Mouse (Mus musculus): ENCODE data around the gene Nfia. TPM values are rescaled to one million over a fixed set of nuclear protein-coding genes. Genes with fewer than 3 reads are reported as not detected.
A peak's percentile ranks its signal among the peaks of the same experiment; 100 is the strongest.

The Nfia gene
- polyA plus RNA-seq, 1 experiment from 2014 or later = 54.3 TPM

GRCm38 (mm10) chr4:97973064-97973463, 200.5 kb downstream of the Nfia start:
- Histone ChIP-seq H3K4me1 (ENCODE audit: control insufficient read depth in 2 of 2, insufficient read depth in 2 of 2, low read length in 2 of 2) (peaks cover 2 to 15% of the 10 kb centered on the region in 2 experiments; a peak in 3 of 4 replicates), H3K27ac (replicated peaks in 1 of 2; ENCODE audit: control insufficient read depth in 1 of 2, insufficient read depth in 1 of 2, low read depth in 2 of 2, low read length in 2 of 2) (peak overlapping the region in 1 of 2 experiments; percentile 70; a peak in 2 of 4 replicates), H3K9me3 (ENCODE audit: control insufficient read depth, low read length) (no peaks in the 10 kb centered on the region), H3K27me3 (ENCODE audit: control insufficient read depth, insufficient read depth, low read length) (no peaks in the 10 kb centered on the region), H3K4me3 (ENCODE audit: control insufficient read depth in 1 of 2, insufficient read depth in 1 of 2, low read depth in 1 of 2, low read length in 2 of 2) (no peak overlapping the region), H3K9ac (ENCODE audit: low read length) (no peak overlapping the region), H3K36me3 (ENCODE audit: control insufficient read depth, insufficient read depth, low read length) (peaks cover 6% of the 10 kb centered on the region; the same call in 1 of the 2 replicates), H3K4me2 (ENCODE audit: low read length) (no peak overlapping the region)
- ATAC-seq (ENCODE audit: insufficient number of reproducible peaks, insufficient read depth, low FRiP score, low read depth) = no peak
- WGBS = 94% methylated on average over 2 of the region's 2 CpGs

- Histone ChIP-seq H3K27me3 (ENCODE audit: control insufficient read depth, insufficient read depth, low read length) (no peaks in the 10 kb centered on the region), H3K4me1 (ENCODE audit: control insufficient read depth in 2 of 2, insufficient read depth in 2 of 2, low read length in 2 of 2) (peaks cover 2 to 15% of the 10 kb centered on the region in 2 experiments; a peak in 2 of 4 replicates), H3K9ac (ENCODE audit: low read length) (no peak overlapping the region), H3K36me3 (ENCODE audit: control insufficient read depth, insufficient read depth, low read length) (peaks cover 5% of the 10 kb centered on the region; the same call in 1 of the 2 replicates), H3K27ac (replicated peaks in 1 of 2; ENCODE audit: control insufficient read depth in 1 of 2, insufficient read depth in 1 of 2, low read depth in 2 of 2, low read length in 2 of 2) (peak overlapping the region; percentile 57 to 68), H3K4me2 (ENCODE audit: low read length) (no peak overlapping the region), H3K4me3 (ENCODE audit: control insufficient read depth in 1 of 2, insufficient read depth in 1 of 2, low read depth in 1 of 2, low read length in 2 of 2) (no peak overlapping the region), H3K9me3 (ENCODE audit: control insufficient read depth, low read length) (no peaks in the 10 kb centered on the region)
- peak; percentile 77 for ATAC-seq (ENCODE audit: insufficient number of reproducible peaks, insufficient read depth, low FRiP score, low read depth)
- WGBS = 52% methylated on average over 6 of the region's 6 CpGs
These were observed 201.5 kb downstream of the Nfia start for GRCm38 (mm10) chr4:97974037-97974436.

GRCm38 (mm10) chr4:97976891-97977290, 204.4 kb downstream of the Nfia start:
- no peaks in the 10 kb centered on the region for H3K9me3 ChIP-seq (ENCODE audit: control insufficient read depth, low read length)
- H3K4me3 ChIP-seq (ENCODE audit: control insufficient read depth in 1 of 2, insufficient read depth in 1 of 2, low read depth in 1 of 2, low read length in 2 of 2) = no peak overlapping the region
- 70% methylated on average over 5 of the region's 5 CpGs for WGBS
- no peaks in the 10 kb centered on the region for H3K27me3 ChIP-seq (ENCODE audit: control insufficient read depth, insufficient read depth, low read length)
- no peak overlapping the region for H3K9ac ChIP-seq (ENCODE audit: low read length)
- no peak overlapping the region for H3K4me2 ChIP-seq (ENCODE audit: low read length)
- H3K36me3 ChIP-seq (ENCODE audit: control insufficient read depth, insufficient read depth, low read length) = 0 out of 2 replicates have a peak, but pooled peaks cover 3% of the 10 kb centered on the region
- no peak overlapping the region for H3K27ac ChIP-seq (replicated peaks in 1 of 2; ENCODE audit: control insufficient read depth in 1 of 2, insufficient read depth in 1 of 2, low read depth in 2 of 2, low read length in 2 of 2)
- peaks cover 2 to 15% of the 10 kb centered on the region in 2 experiments; a peak in 2 of 4 replicates for H3K4me1 ChIP-seq (ENCODE audit: control insufficient read depth in 2 of 2, insufficient read depth in 2 of 2, low read length in 2 of 2)
- ATAC-seq (ENCODE audit: insufficient number of reproducible peaks, insufficient read depth, low FRiP score, low read depth) = no peak

- H3K4me1 ChIP-seq (ENCODE audit: control insufficient read depth in 2 of 2, insufficient read depth in 2 of 2, low read length in 2 of 2) = peaks cover 8 to 20% of the 10 kb centered on the region in 2 experiments
- H3K9ac ChIP-seq (ENCODE audit: low read length) = no peak overlapping the region
- WGBS = 92% methylated on average over 2 of the region's 2 CpGs
- H3K9me3 ChIP-seq (ENCODE audit: control insufficient read depth, low read length) = no peaks in the 10 kb centered on the region
- no peak overlapping the region for H3K4me2 ChIP-seq (ENCODE audit: low read length)
- no peak overlapping the region for H3K27ac ChIP-seq (replicated peaks in 1 of 2; ENCODE audit: control insufficient read depth in 1 of 2, insufficient read depth in 1 of 2, low read depth in 2 of 2, low read length in 2 of 2)
- 0 out of 2 replicates have a peak, but pooled peaks cover 3% of the 10 kb centered on the region for H3K36me3 ChIP-seq (ENCODE audit: control insufficient read depth, insufficient read depth, low read length)
- H3K27me3 ChIP-seq (ENCODE audit: control insufficient read depth, insufficient read depth, low read length) = no peaks in the 10 kb centered on the region
- H3K4me3 ChIP-seq (ENCODE audit: control insufficient read depth in 1 of 2, insufficient read depth in 1 of 2, low read depth in 1 of 2, low read length in 2 of 2) = no peak overlapping the region
- no peak for ATAC-seq (ENCODE audit: insufficient number of reproducible peaks, insufficient read depth, low FRiP score, low read depth)
These were observed 211.8 kb downstream of the Nfia start for GRCm38 (mm10) chr4:97984361-97984760.

GRCm38 (mm10) chr4:97986056-97986734, 213.7 kb downstream of the Nfia start:
- Histone ChIP-seq H3K4me2 (ENCODE audit: low read length) (no peak overlapping the region), H3K27ac (replicated peaks in 1 of 2; ENCODE audit: control insufficient read depth in 1 of 2, insufficient read depth in 1 of 2, low read depth in 2 of 2, low read length in 2 of 2) (no peak overlapping the region; a peak in 1 of 4 replicates), H3K36me3 (ENCODE audit: control insufficient read depth, insufficient read depth, low read length) (no peaks in the 10 kb centered on the region), H3K9ac (ENCODE audit: low read length) (no peak overlapping the region), H3K4me3 (ENCODE audit: control insufficient read depth in 1 of 2, insufficient read depth in 1 of 2, low read depth in 1 of 2, low read length in 2 of 2) (no peak overlapping the region), H3K27me3 (ENCODE audit: control insufficient read depth, insufficient read depth, low read length) (no peaks in the 10 kb centered on the region), H3K9me3 (ENCODE audit: control insufficient read depth, low read length) (no peaks in the 10 kb centered on the region), H3K4me1 (ENCODE audit: control insufficient read depth in 2 of 2, insufficient read depth in 2 of 2, low read length in 2 of 2) (peaks cover 16 to 31% of the 10 kb centered on the region in 2 experiments)
- whole genome bisulfite sequencing = 96% methylated on average over 1 of the region's 1 CpGs
- no peak for ATAC-seq (ENCODE audit: insufficient number of reproducible peaks, insufficient read depth, low FRiP score, low read depth)

- no peak overlapping the region for H3K9ac ChIP-seq (ENCODE audit: low read length)
- H3K27ac ChIP-seq (replicated peaks in 1 of 2; ENCODE audit: control insufficient read depth in 1 of 2, insufficient read depth in 1 of 2, low read depth in 2 of 2, low read length in 2 of 2) = peak overlapping the region; percentile 12 to 21; a peak in 2 of 4 replicates
- H3K4me3 ChIP-seq (ENCODE audit: control insufficient read depth in 1 of 2, insufficient read depth in 1 of 2, low read depth in 1 of 2, low read length in 2 of 2) = no peak overlapping the region
- peaks cover 19 to 35% of the 10 kb centered on the region in 2 experiments for H3K4me1 ChIP-seq (ENCODE audit: control insufficient read depth in 2 of 2, insufficient read depth in 2 of 2, low read length in 2 of 2)
- no peaks in the 10 kb centered on the region for H3K27me3 ChIP-seq (ENCODE audit: control insufficient read depth, insufficient read depth, low read length)
- no peak overlapping the region for H3K4me2 ChIP-seq (ENCODE audit: low read length)
- no peaks in the 10 kb centered on the region for H3K9me3 ChIP-seq (ENCODE audit: control insufficient read depth, low read length)
- WGBS = 43% methylated on average over 4 of the region's 4 CpGs
- ATAC-seq (ENCODE audit: insufficient number of reproducible peaks, insufficient read depth, low FRiP score, low read depth) = no peak
- no peaks in the 10 kb centered on the region for H3K36me3 ChIP-seq (ENCODE audit: control insufficient read depth, insufficient read depth, low read length)
These were observed 214.2 kb downstream of the Nfia start for GRCm38 (mm10) chr4:97986735-97987075.

GRCm38 (mm10) chr4:97988703-97989102, 216.2 kb downstream of the Nfia start:
- Histone ChIP-seq H3K4me1 (ENCODE audit: control insufficient read depth in 2 of 2, insufficient read depth in 2 of 2, low read length in 2 of 2) (peaks cover 19 to 35% of the 10 kb centered on the region in 2 experiments), H3K27ac (replicated peaks in 1 of 2; ENCODE audit: control insufficient read depth in 1 of 2, insufficient read depth in 1 of 2, low read depth in 2 of 2, low read length in 2 of 2) (peak overlapping the region; percentile 28 to 65), H3K4me3 (ENCODE audit: control insufficient read depth in 1 of 2, insufficient read depth in 1 of 2, low read depth in 1 of 2, low read length in 2 of 2) (no peak overlapping the region), H3K4me2 (ENCODE audit: low read length) (no peak overlapping the region), H3K9me3 (ENCODE audit: control insufficient read depth, low read length) (no peaks in the 10 kb centered on the region), H3K27me3 (ENCODE audit: control insufficient read depth, insufficient read depth, low read length) (no peaks in the 10 kb centered on the region), H3K9ac (ENCODE audit: low read length) (no peak overlapping the region), H3K36me3 (ENCODE audit: control insufficient read depth, insufficient read depth, low read length) (no peaks in the 10 kb centered on the region)
- WGBS = 27% methylated on average over 5 of the region's 5 CpGs
- no peak for ATAC-seq (ENCODE audit: insufficient number of reproducible peaks, insufficient read depth, low FRiP score, low read depth)

Measured in heart, embryonic 14.5 days (tissue).